Mouse (Mus musculus): Measurements from ENCODE around the gene Rbfox2.

Gene Rbfox2

GRCm38 (mm10) chr15:77141711-77142110 is 165.1 kb downstream of the Rbfox2 start:
- DNase-seq = peak; percentile 54 to 61

- no peak for DNase-seq
Observed at GRCm38 (mm10) chr15:77138282-77138681, 168.5 kb downstream of the Rbfox2 start.

GRCm38 (mm10) chr15:77134483-77134882 is 172.3 kb downstream of the Rbfox2 start:
- DNase-seq = no peak

GRCm38 (mm10) chr15:77129154-77129553 is 177.7 kb downstream of the Rbfox2 start:
- DNase-seq = no peak

- DNase-seq = no peak
Observed at GRCm38 (mm10) chr15:77127737-77128136, 179.1 kb downstream of the Rbfox2 start.

- DNase-seq = no peak
Observed at GRCm38 (mm10) chr15:77126674-77127073, 180.1 kb downstream of the Rbfox2 start.

- DNase-seq = no peak
Observed at GRCm38 (mm10) chr15:77124372-77125117, 182.3 kb downstream of the Rbfox2 start.

- no peak for DNase-seq
Observed at GRCm38 (mm10) chr15:77122824-77123223, 184.0 kb downstream of the Rbfox2 start.

- DNase-seq = no peak
Observed at GRCm38 (mm10) chr15:77122208-77122607, 184.6 kb downstream of the Rbfox2 start.

- DNase-seq = no peak
Observed at GRCm38 (mm10) chr15:77119666-77120065, 187.1 kb downstream of the Rbfox2 start.

GRCm38 (mm10) chr15:77117209-77117608 is 189.6 kb downstream of the Rbfox2 start:
- DNase-seq = no peak

- DNase-seq = no peak
Observed at GRCm38 (mm10) chr15:77116139-77116722, 190.6 kb downstream of the Rbfox2 start.

GRCm38 (mm10) chr15:77115456-77115855 is 191.3 kb downstream of the Rbfox2 start:
- peak; percentile 14 to 15 for DNase-seq

GRCm38 (mm10) chr15:77113591-77113990 is 193.2 kb downstream of the Rbfox2 start:
- no peak for DNase-seq

- no peak for DNase-seq
Observed at GRCm38 (mm10) chr15:77112378-77112777, 194.4 kb downstream of the Rbfox2 start.

- DNase-seq = no peak
Observed at GRCm38 (mm10) chr15:77111924-77112323, 194.9 kb downstream of the Rbfox2 start.

GRCm38 (mm10) chr15:77110452-77110851 is 196.4 kb downstream of the Rbfox2 start:
- DNase-seq = no peak

- peak in 1 of 2 experiments; percentile 21 for DNase-seq
Observed at GRCm38 (mm10) chr15:77107169-77107908, 199.5 kb downstream of the Rbfox2 start.

GRCm38 (mm10) chr15:77105273-77105672 is 201.5 kb downstream of the Rbfox2 start:
- no peak for DNase-seq

GRCm38 (mm10) chr15:77104349-77105158 is 202.2 kb downstream of the Rbfox2 start:
- no peak for DNase-seq

- no peak for DNase-seq
Observed at GRCm38 (mm10) chr15:77102685-77103084, 204.1 kb downstream of the Rbfox2 start.

GRCm38 (mm10) chr15:77099756-77100155 is 207.0 kb downstream of the Rbfox2 start:
- DNase-seq = no peak

GRCm38 (mm10) chr15:77097358-77097757 is 209.4 kb downstream of the Rbfox2 start:
- no peak for DNase-seq

Measured in cerebellum, postnatal 10 days (tissue).